In the genomic region with DNA sequence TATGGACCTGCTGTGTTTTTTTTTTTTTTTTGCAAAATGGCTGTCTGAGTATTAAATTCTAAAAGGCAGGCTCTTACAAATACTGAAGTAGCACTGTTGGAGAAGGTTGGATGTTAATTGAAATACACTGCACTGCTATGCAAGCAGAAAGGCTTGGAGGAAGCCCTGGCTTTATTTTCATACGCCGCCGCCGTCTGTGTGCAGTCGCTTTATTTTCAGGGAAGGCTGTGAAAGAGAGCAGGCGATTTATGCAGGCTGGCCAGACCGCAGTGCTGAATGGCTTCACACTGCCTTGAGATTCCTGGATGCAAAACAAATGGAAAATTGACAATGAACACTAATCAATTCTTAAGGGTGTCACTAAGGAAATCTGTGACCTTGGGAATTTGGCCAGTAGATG, we compare ENCODE assay signal across 10 mouse cellular contexts.
DNase-seq lines count a peak whose midpoint lies in the region; ATAC-seq and TF ChIP-seq lines count a peak whose summit lies in the region.
"Had no signal": no experiment of that assay in that cellular context is flagged by ENCODE, and none has a peak within 500 bp of the region (broad histone marks: within the 10 kb centered on the region; RNA-seq: fewer than 3 reads in every experiment).

No protein-coding gene starts in this region.

- 56% methylated on average over 7 of the region's 7 CpGs for WGBS in kidney, postnatal 0 days
- 35% methylated on average over 7 of the region's 7 CpGs for WGBS in hindbrain, embryonic 11.5 days
- WGBS in neural tube, embryonic 12.5 days: 25% methylated on average over 7 of the region's 7 CpGs

- H3K4me3 ChIP-seq in kidney, postnatal 0 days (replicated peaks; ENCODE audit: low read depth, low read length): no peak overlapping the region
- no peak overlapping the region for H3K4me3 ChIP-seq in hindbrain, embryonic 11.5 days (ENCODE audit: low read depth, low read length)
- no peak overlapping the region for H3K4me3 ChIP-seq in neural tube, embryonic 12.5 days
- H3K4me3 ChIP-seq: heart, embryonic 13.5 days; limb, embryonic 12.5 days had no signal

- H3K27me3 ChIP-seq in kidney, postnatal 0 days (ENCODE audit: insufficient read depth, low read length): no peaks in the 10 kb centered on the region
- H3K27me3 ChIP-seq in hindbrain, embryonic 11.5 days (ENCODE audit: control insufficient read depth, insufficient read depth, low read length): no peaks in the 10 kb centered on the region
- no peaks in the 10 kb centered on the region for H3K27me3 ChIP-seq in neural tube, embryonic 12.5 days (replicated peaks)
- H3K27me3 ChIP-seq: heart, embryonic 13.5 days; limb, embryonic 12.5 days had no signal

- H3K9me3 ChIP-seq in kidney, postnatal 0 days (replicated peaks; ENCODE audit: low read length): no peaks in the 10 kb centered on the region
- H3K9me3 ChIP-seq in hindbrain, embryonic 11.5 days (ENCODE audit: control insufficient read depth, low read length): no peaks in the 10 kb centered on the region
- no peaks in the 10 kb centered on the region for H3K9me3 ChIP-seq in neural tube, embryonic 12.5 days
- H3K9me3 ChIP-seq: heart, embryonic 13.5 days; limb, embryonic 12.5 days had no signal

- no peaks in the 10 kb centered on the region for H3K36me3 ChIP-seq in kidney, postnatal 0 days (ENCODE audit: insufficient read depth, low read length)
- no peaks in the 10 kb centered on the region for H3K36me3 ChIP-seq in hindbrain, embryonic 11.5 days (ENCODE audit: control insufficient read depth, insufficient read depth, low read length)
- no peaks in the 10 kb centered on the region for H3K36me3 ChIP-seq in neural tube, embryonic 12.5 days
- H3K36me3 ChIP-seq: heart, embryonic 13.5 days; limb, embryonic 12.5 days had no signal

- ATAC-seq in kidney, postnatal 0 days (replicated peaks; ENCODE audit: low FRiP score, low read depth): no peak
- peak; percentile 51; the same call in 1 of the 2 replicates for ATAC-seq in hindbrain, embryonic 11.5 days (ENCODE audit: low FRiP score)
- ATAC-seq in neural tube, embryonic 12.5 days (ENCODE audit: low FRiP score, low read depth): peak; percentile 60; the same call in 1 of the 2 replicates
- ATAC-seq: Patski had no signal

- H3K9ac ChIP-seq in kidney, postnatal 0 days (ENCODE audit: low read depth, low read length): no peak overlapping the region
- 0 out of 2 replicates have a peak overlapping the region, but pooled peaks have one; percentile 11 for H3K9ac ChIP-seq in hindbrain, embryonic 11.5 days (ENCODE audit: low read depth, low read length)
- H3K9ac ChIP-seq in neural tube, embryonic 12.5 days: no peak overlapping the region
- H3K9ac ChIP-seq: heart, embryonic 13.5 days; limb, embryonic 12.5 days had no signal

- H3K4me2 ChIP-seq in kidney, postnatal 0 days (ENCODE audit: low read length): no peak overlapping the region
- H3K4me2 ChIP-seq in hindbrain, embryonic 11.5 days (replicated peaks; ENCODE audit: low read depth, low read length): peak overlapping the region; percentile 14; the same call in 1 of the 2 replicates
- peak overlapping the region; percentile 39 for H3K4me2 ChIP-seq in neural tube, embryonic 12.5 days (replicated peaks)
- H3K4me2 ChIP-seq: heart, embryonic 13.5 days; limb, embryonic 12.5 days had no signal

- DNase-seq in kidney, postnatal 0 days (ENCODE audit: low spot score): peak; percentile 21
- DNase-seq in kidney, adult 8-10 months: no peak
- peak; percentile 11 to 36 for DNase-seq in cerebellum, postnatal 36 days
- peak; percentile 34 for DNase-seq in hindbrain, embryonic 11.5 days (ENCODE audit: low spot score)
- DNase-seq in urinary bladder, postnatal 10 days (ENCODE audit: low spot score): no peak
- no peak for DNase-seq in spleen, postnatal 14 days (ENCODE audit: low spot score in 2 of 2)

- no peak for TF ChIP-seq CTCF in kidney, postnatal 0 days (IDR thresholded peaks at IDR 0.05; ENCODE audit: low read depth)

- H3K27ac ChIP-seq in kidney, postnatal 0 days: no peak overlapping the region
- H3K27ac ChIP-seq in hindbrain, embryonic 11.5 days (ENCODE audit: low read depth, low read length): 0 out of 2 replicates have a peak overlapping the region, but pooled peaks have one; percentile 30
- H3K27ac ChIP-seq in neural tube, embryonic 12.5 days: no peak overlapping the region
- H3K27ac ChIP-seq: heart, embryonic 13.5 days; limb, embryonic 12.5 days had no signal

- H3K4me1 ChIP-seq in kidney, postnatal 0 days (replicated peaks; ENCODE audit: insufficient read depth, low read length): no peaks in the 10 kb centered on the region
- no peaks in the 10 kb centered on the region for H3K4me1 ChIP-seq in hindbrain, embryonic 11.5 days (replicated peaks; ENCODE audit: control insufficient read depth, insufficient read depth, low read length)
- no peaks in the 10 kb centered on the region; the same call in none of the 2 replicates for H3K4me1 ChIP-seq in neural tube, embryonic 12.5 days

Comparison
In these comparisons a context has a peak if more than half of its experiments do, and no peak if none do; other contexts are left out.
1. DNase-seq: peak in kidney, postnatal 0 days (single experiment), cerebellum, postnatal 36 days (2 of 2) and hindbrain, embryonic 11.5 days (single experiment); none in kidney, adult 8-10 months (0 of 2), urinary bladder, postnatal 10 days (single experiment) and spleen, postnatal 14 days (0 of 2).